Mouse (Mus musculus): ENCODE measurements at regions not wholly inside any gene's neighbourhood (a gene's known extent, or its start where the extent isn't known, plus 50 kb on each side); places are given as distances from the start of the nearest gene placed in this dataset.

DNA sequence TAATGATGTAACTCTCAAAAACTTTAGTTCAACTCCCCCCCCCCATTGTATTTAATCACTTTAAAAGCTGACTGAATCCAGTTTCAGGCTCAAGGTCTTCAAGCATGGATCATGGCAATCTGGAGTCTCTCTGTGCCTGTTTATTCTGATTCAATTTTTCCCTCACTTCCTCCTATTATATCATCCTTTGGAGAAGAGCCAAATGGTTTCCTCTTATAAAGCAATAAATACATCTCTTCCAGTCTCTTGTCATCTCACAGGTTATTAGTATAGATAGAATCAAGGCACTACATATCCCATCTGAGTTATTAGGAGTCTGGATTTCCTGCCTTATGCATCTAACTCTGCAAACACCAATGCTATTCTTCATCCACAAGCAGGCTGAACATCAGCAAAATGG is 530.2 kb upstream of the Pdcd1 start:
- no peak for DNase-seq (ENCODE audit: low spot score)

DNA sequence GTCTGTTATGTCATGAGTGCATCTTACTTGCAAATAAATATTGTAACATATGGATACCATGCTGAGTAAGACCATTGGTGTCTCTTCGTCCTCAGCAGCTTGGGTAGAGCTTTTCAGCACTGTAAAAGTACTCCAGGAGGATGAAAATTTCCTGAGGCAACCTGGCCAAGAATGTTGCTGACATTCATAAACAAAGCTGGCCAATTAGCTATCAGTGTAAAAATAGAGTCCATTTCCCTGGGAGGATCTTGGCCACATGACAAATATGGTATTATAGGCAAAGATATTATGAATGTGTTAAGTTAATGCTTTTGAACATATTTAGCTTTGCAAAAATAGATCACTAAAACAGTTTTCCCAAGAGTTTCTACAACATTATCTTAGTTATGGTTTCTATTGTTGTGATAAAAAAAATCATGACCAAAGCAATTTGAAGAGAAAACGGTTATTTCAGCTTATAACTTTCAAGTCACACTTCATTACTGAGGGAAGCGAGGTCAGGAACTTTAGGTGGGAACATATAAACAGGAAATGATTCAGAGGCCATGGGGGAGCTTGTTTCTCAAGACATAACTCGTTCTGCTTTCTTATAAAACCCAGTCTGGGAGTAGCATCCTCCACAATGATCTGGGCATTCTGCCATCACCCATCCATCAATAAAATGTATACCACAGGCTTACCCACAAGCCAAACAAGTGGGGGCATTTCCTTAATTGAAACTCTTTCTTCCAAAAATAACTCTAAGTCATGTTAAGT is 529.5 kb upstream of the Pdcd1 start:
- no peak for DNase-seq (ENCODE audit: low spot score)

- DNase-seq (ENCODE audit: low spot score): no peak
Observed at GRCm38 (mm10) chr1:94532773-94533541, 480.6 kb upstream of the Pdcd1 start.

DNA sequence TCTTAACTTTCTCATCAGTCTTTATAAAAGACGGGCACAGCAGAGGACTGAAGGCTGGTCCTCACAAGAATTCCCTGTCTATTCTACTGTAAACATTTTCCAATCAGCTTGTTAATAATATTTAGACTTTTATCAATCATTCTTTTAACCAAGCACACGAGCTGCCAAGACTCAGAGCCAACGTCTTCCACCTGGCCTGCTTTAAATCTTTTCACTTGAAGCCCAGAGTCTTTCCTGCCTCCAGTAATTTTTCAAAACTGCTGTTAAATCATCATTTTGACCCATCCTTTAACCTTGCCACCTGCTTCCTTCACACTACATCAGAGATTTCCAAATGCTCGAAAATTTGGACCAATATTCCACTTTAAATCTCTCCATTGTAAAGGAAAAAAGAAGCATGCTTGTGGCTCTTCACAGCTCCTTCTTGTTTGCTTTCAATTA is 451.7 kb upstream of the Pdcd1 start:
- DNase-seq (ENCODE audit: low spot score): no peak

DNA sequence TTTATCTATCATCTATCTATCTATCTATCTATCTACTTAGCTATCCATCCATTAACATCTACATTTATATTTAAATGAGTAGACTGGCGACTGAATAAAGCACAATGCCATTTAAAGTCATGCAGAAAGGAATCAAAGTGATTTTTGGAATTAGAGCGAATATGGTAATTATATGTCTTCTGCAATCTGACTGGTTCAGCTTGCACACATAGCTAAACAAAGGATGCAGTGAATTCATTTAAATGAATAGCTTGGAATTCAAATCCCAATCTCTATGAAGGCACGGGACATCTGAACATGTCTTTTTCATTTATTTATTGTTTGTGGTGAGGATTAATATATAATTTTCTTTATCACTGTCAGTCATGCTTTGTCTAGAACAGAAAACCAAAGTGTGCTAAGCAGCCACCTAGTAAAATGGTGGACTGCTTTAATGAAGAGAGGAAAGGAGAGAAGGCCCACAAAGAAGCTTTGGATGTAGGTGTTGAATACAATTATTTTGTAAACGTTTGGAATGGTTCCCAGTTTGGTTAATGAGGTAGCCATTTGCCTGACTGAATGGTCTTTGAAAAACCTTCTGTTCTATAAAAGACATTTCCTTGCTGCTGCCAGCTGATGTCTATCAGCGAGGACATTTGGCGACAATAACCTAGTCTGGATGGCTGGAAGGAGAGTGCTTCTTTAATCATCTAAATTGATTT is 451.2 kb upstream of the Pdcd1 start:
- DNase-seq (ENCODE audit: low spot score): no peak

DNA sequence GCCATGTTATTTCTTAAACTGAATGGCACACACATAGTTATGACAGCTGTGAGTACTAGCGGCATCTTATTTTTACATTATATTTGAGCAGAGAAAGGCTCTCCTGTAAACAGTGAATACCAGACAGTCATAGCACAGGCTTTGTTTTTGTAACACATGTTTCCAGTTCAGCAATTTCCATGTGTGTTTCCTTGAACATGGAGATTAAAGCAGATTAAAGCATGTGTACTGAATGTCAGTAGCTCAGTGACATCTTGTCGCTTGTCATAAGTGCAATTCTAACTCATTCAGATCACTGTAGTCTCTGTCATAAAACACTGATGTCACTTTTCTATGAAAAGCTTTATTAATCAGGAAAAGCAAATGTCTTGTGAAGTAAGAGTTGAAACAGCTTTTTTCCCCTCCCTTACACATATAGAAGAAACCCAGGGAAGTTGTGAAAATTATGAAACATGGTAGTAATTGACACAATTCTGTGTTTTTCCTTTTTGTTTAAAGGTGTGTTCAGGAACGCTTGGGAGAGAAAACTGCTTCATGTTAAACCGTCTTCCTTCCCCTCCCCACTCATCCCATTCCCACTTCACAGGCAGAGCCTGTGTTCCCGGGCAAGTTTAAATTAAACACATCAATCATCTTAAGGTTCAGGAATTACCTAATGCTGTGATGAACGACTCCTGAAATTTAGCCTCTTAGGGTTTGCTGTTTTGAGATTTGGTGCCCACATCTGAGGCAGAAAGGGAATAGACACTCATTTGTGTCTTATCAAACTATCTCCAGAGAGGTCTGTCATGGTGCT is 449.9 kb upstream of the Pdcd1 start:
- no peak for DNase-seq (ENCODE audit: low spot score)

DNA sequence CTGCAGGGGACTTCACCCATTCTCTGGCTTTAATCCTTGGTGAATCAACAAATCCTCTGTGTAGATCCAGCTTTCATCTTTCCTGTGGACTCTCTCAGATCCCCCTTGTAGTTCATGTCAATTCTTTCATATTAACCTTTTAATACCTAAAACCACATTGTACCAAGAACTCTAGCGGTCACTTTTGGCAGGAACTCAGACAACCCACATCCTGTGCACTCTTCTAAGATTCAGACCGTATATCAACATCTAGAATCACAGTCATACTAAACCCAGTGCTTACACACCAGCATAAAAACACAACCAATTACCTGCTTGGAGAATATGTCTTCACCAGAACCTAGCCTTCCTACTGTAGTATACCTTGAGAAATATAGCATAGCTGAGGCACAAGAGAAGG is 444.6 kb upstream of the Pdcd1 start:
- no peak for DNase-seq (ENCODE audit: low spot score)

GRCm38 (mm10) chr1:94496341-94496740 is 444.0 kb upstream of the Pdcd1 start:
- no peak for DNase-seq (ENCODE audit: low spot score)

- no peak for DNase-seq (ENCODE audit: low spot score)
Observed at GRCm38 (mm10) chr1:94487062-94487461, 434.7 kb upstream of the Pdcd1 start.

DNA sequence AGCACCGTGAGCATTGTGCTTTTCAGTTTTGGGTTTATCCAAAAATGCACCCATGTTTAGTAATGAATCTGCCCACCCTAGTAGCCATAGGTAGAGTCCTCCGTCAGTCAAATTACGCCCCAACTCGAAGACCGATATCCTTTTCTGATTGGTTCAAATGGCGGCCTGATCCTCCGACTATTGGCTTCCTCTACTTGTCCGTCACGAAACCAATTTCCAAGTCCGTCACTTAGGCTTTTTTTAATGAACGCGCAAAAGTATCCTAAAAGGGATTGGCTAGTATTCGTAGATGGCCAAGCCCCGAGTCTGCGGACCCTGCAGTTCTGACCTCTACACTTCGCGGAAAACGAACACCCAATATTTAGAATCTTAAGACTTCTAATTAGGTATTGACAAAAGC is 417.5 kb upstream of the Pdcd1 start:
- DNase-seq (ENCODE audit: low spot score): peak; percentile 38

- DNase-seq (ENCODE audit: low spot score): no peak
Observed at GRCm38 (mm10) chr1:94423731-94424130, 371.4 kb upstream of the Pdcd1 start.

DNA sequence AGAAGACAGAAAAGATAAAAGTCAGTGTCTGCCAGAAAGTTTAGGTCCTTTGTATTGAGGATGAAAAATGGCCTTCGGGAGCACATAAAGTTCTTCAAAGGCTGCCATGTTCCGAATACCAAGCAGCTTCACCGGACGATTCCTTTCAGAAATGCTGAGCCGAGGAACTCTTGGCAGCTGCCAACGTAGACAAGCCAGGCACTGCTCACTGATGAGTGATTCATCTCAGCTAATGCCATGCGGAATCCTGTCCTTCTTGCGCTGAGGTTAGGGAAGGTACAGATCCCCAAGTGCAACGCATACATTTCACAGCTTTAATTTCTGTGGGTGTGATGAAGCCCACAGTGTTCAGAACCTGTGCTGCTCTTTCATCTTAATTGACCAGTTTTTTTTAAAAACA is 360.7 kb upstream of the Pdcd1 start:
- no peak for DNase-seq (ENCODE audit: low spot score)

DNA sequence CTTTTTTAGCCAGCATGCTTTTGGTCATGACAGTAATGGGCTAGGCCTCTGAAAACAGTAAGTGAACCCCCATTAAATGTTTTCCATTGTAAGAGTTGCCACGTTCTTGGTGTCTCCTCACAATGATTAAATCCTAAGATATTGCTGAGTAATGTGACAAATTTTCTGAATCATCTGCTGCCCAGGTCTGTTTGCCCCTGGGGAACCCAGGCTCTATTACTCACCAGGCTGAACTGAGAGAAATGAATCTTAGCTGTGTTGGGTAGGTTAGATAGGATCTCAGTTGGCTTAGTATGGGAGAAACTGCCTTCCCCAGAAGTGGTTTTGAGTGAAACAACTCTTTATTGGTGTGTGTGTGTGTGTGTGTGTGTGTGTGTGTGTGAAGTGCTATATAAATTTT is 314.3 kb upstream of the Pdcd1 start:
- DNase-seq (ENCODE audit: low spot score): no peak

GRCm38 (mm10) chr1:94356996-94357395 is 304.6 kb upstream of the Pdcd1 start:
- DNase-seq (ENCODE audit: low spot score): no peak

- no peak for DNase-seq (ENCODE audit: low spot score)
Observed at GRCm38 (mm10) chr1:94355873-94356272, 303.5 kb upstream of the Pdcd1 start.

DNA sequence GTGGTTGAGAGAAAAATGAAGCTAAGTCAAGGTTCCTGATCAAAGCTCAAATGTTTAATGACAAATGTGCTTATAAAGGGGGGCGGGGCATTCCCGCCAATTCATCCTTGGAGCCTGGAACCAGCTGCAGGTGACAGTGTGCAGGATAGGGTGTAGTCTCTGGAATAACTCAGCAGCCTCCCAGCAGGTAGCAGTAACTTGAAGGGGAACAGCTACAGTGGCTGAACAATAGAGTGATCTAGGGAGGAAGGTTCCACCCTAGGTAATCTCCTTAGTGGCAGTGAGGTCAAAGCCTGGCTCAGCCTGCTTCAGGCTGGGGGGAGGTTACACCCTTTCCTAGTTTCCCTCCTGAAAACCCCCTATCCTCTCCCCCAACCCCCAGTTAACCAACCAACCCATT is 290.2 kb upstream of the Pdcd1 start:
- no peak for DNase-seq (ENCODE audit: low spot score)

- no peak for DNase-seq (ENCODE audit: low spot score)
Observed at GRCm38 (mm10) chr1:94341237-94341636, 288.9 kb upstream of the Pdcd1 start.

- DNase-seq (ENCODE audit: low spot score): no peak
Observed at GRCm38 (mm10) chr1:94318029-94318428, 265.7 kb upstream of the Pdcd1 start.

- DNase-seq (ENCODE audit: low spot score): no peak
Observed at GRCm38 (mm10) chr1:94298395-94298794, 246.0 kb upstream of the Pdcd1 start.

GRCm38 (mm10) chr1:94272569-94272968 is 220.2 kb upstream of the Pdcd1 start:
- DNase-seq (ENCODE audit: low spot score): no peak

- DNase-seq (ENCODE audit: low spot score): no peak
Observed at GRCm38 (mm10) chr1:94263313-94263712, 211.0 kb upstream of the Pdcd1 start.

DNA sequence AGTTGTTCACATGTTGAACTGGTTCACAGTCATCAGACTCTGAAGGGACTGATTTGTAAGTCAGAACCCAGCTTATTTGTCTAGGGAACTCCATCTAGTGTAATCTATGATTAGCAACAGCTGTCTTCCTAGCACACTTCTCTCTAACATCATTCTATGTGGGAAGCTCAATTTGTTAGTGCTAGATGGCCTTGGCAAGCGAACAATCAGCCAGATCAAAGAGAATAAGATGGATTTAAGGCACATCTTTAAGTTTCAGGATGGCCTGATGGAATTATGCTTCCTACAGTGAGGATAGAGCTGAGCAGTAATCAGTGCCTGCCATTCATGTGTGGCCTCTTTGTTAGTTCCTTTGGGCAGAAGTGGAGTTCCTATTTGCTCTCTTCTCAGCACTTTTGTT is 183.1 kb upstream of the Pdcd1 start:
- DNase-seq (ENCODE audit: low spot score): no peak

Data from gastrocnemius, adult 18-20 months (tissue).